Mouse (Mus musculus) thymus, adult 2 months (tissue): ENCODE measurements at regions not wholly inside any gene's neighbourhood (a gene's known extent, or its start where the extent isn't known, plus 50 kb on each side); places are given as distances from the start of the nearest gene placed in this dataset.

ENCODE experiments used
- DNase-seq: peaks from one replicate; pipeline ENCODE4 v3.0.0; 2021
- H3K27ac ChIP-seq: fragments of 200-500 bp; 2 replicates; pipeline ENCODE4 v1.5.1; 2012; ENCODE audit warnings: low read length, control low read depth; ENCODE audit not compliant: control insufficient read depth, insufficient read depth
- H3K27me3 ChIP-seq: fragments of 200-500 bp; 2 replicates; pipeline ENCODE4 v1.6.1; 2012; ENCODE audit warnings: mild to moderate bottlenecking, low read length, moderate library complexity, mixed read lengths; ENCODE audit not compliant: control insufficient read depth, insufficient read depth
- H3K36me3 ChIP-seq: fragments of 200-500 bp; 2 replicates; pipeline ENCODE4 v1.6.1; 2012; ENCODE audit warnings: mild to moderate bottlenecking, low read length, moderate library complexity; ENCODE audit not compliant: control insufficient read depth, insufficient read depth
- H3K4me1 ChIP-seq: fragments of 200-500 bp; replicated peaks from 2 replicates; pipeline ENCODE4 v1.6.1; 2012; ENCODE audit warnings: low read length; ENCODE audit not compliant: control insufficient read depth, insufficient read depth
- H3K4me3 ChIP-seq: fragments of 200-500 bp; 2 replicates; pipeline ENCODE4 v1.5.1; 2012; ENCODE audit warnings: mild to moderate bottlenecking, low read length, control low read depth, moderate library complexity; ENCODE audit not compliant: control insufficient read depth, insufficient read depth
- CTCF ChIP-seq: fragments of 200-500 bp; IDR thresholded peaks from 2 replicates; pipeline ENCODE4 v1.5.1; 2012; ENCODE audit warnings: mild to moderate bottlenecking, control low read depth, low read length, moderate library complexity, borderline replicate concordance; ENCODE audit not compliant: control insufficient read depth, poor library complexity, insufficient read depth; ENCODE audit errors: extremely low read depth
- POLR2A ChIP-seq: fragments of 200-500 bp; IDR thresholded peaks from 2 replicates; pipeline ENCODE4 v1.6.1; 2012; ENCODE audit warnings: mild to moderate bottlenecking, low read length, control low read depth, moderate library complexity; ENCODE audit not compliant: control insufficient read depth, poor library complexity, insufficient read depth; ENCODE audit errors: extremely low read depth
- WGBS: fragments of 180-500 bp; shearing (Covaris S2); methylation state at CpG from one replicate; pipeline ENCODE4 v1.1.7; 2018; 5-methylcytosine and 5-hydroxymethylcytosine counted together

GRCm38 (mm10) chr9:61159159-61159558 is 213.0 kb upstream of the Tle3 start:
- no peak for DNase-seq
- no peaks in the 10 kb centered on the region for H3K36me3 ChIP-seq
- no peaks in the 10 kb centered on the region for H3K27me3 ChIP-seq
- peaks cover 28% of the 10 kb centered on the region for H3K4me1 ChIP-seq
- no peak overlapping the region for H3K27ac ChIP-seq
- TF ChIP-seq CTCF (no peak), POLR2A (no peak)
- 86% methylated on average over 2 of the region's 2 CpGs for WGBS
- H3K4me3 ChIP-seq, result no peak overlapping the region

DNA sequence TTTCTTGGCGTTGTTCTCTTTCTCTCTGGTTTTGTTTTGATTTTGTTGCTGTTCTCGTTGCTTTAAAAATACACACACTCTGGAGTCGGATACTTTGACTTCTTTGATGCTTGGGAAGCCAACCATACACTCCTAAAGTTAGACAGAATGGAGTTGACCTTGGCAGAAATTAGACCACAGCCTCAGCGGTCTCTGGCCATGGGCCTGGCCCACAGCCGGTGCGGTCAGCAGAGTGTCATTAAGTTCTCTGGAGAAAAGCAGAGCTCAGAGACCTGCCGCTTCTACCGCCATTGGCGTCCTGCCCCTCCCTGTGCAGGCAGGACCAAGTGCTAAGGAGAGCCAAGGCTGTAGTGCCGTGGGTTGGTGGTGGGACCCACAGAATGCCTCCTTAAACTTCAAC is 212.6 kb upstream of the Tle3 start:
- Histone ChIP-seq H3K36me3 (no peaks in the 10 kb centered on the region), H3K4me1 (peaks cover 29% of the 10 kb centered on the region), H3K27me3 (no peaks in the 10 kb centered on the region), H3K4me3 (no peak overlapping the region), H3K27ac (no peak overlapping the region)
- no peak for DNase-seq
- 92% methylated on average over 10 of the region's 10 CpGs for WGBS
- no peak for TF ChIP-seq POLR2A
- TF ChIP-seq CTCF, result no peak

DNA sequence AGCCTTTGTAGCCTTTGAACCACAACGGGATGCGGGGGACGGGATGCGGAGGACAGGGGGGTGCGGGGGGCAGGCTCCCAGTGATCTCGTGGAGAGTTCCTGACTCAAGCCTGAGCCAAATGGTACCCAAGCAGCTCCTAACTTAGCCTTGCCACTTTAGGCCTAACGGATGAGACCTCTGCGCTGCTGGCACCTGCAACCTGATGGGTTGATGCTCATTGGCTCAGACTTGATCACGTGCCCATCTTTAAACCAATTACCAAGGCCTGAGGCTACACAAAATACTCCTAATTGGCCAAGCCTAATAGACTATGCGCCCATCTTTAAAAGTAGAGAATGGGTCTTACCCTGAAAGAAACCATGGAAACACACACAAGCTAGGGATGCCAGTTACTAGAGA is 209.3 kb upstream of the Tle3 start:
- Histone ChIP-seq H3K4me3 (no peak overlapping the region), H3K27ac (no peak overlapping the region), H3K4me1 (peaks cover 42% of the 10 kb centered on the region), H3K27me3 (no peaks in the 10 kb centered on the region), H3K36me3 (no peaks in the 10 kb centered on the region)
- no peak for DNase-seq
- no peak for TF ChIP-seq POLR2A
- TF ChIP-seq CTCF, result no peak
- WGBS, result 97% methylated on average over 10 of the region's 10 CpGs

DNA sequence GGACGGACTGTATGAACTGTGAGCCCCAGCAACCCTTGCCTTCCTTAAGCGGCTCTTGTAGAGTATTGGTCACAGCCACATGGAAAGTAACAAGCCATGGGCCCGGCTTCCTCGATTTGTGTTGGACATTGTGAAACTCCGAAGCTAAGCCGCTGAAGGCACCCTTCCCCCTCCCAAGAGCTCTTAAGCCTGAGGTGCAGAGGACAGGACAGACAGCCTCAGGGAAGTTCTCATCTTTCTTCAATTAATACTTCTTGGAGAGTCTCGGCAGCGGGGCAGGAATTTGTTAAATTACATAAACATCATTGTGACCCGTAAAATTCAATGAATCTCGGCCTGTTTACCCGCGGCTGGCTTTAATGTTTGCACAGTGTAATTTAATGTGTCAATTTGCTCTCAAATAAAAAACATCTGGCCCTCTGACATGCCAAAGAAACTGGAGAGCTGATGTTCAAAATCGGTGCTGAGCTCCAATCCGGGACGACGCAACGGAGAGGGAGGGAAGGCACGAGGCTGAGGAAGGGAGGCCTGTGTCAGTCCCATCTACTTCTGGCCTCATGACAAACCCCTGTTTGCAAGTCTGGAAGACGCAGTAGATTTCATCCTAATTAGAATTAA is 208.4 kb upstream of the Tle3 start:
- no peak for TF ChIP-seq POLR2A
- no peak for TF ChIP-seq CTCF
- Histone ChIP-seq H3K27ac (no peak overlapping the region), H3K4me3 (no peak overlapping the region), H3K36me3 (no peaks in the 10 kb centered on the region), H3K4me1 (peaks cover 40% of the 10 kb centered on the region), H3K27me3 (no peaks in the 10 kb centered on the region)
- DNase-seq, result no peak
- 88% methylated on average over 19 of the region's 19 CpGs for WGBS

DNA sequence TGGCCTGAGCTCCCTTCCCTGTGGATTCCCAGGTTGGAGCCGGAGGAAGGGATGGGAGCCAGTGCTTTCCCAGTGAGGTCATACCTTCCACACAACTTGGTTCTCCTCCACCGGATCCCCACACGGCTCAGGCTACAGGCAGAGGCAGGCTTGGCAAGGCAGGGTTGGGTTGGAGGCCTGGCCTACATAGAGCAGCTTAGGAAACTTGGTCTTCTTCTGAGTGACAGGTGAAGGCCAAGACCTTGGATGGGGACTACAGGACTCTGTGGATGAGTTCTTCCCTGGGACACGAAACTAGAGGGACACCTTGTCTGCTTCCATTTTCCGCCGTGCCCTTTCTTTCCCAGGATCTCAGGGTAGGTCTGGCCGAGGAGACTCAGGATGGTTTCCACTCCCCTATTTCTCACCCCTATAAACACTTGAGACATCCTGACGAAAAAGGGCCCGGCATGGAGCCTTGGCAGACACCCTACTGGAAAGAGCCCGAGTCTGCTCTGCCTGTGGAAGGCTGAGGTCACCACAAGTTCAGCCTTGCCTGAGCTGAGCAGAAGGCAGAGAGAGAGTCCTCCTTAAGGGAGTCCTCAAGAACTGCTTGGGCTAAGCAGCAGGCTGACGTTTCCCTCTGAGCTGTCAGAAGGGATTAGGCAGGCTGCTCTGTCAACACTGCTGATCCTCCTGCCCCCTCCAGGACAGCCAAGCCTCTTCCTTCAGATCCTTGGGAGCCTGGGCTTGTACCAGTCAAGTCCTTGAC is 207.5 kb upstream of the Tle3 start:
- DNase-seq, result no peak
- H3K4me3 ChIP-seq, result no peak overlapping the region
- no peaks in the 10 kb centered on the region for H3K27me3 ChIP-seq
- TF ChIP-seq POLR2A (no peak), CTCF (no peak)
- no peak overlapping the region for H3K27ac ChIP-seq
- no peaks in the 10 kb centered on the region for H3K36me3 ChIP-seq
- WGBS, result 87% methylated on average over 11 of the region's 11 CpGs
- H3K4me1 ChIP-seq, result peaks cover 43% of the 10 kb centered on the region

DNA sequence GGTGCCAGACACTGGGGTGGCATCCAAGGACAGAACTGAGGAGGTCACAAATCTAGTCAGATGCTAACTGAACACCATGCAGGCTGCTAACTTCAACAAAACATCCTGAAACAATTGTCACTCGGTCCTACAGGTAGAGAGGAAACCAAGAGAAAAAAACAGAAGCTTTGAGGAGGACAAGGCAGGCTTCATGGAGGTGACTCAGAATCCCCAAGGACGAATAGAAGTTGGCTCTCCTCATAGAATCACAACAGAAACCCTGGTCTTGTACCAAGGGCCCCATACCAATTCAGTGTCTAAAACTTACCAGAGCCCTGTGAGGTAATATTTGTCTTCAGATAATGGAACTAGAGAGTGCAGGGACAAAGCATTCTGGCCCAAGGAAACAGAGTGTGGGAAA is 206.1 kb upstream of the Tle3 start:
- no peak for DNase-seq

More for the DNA sequence above, 206.1 kb upstream of the Tle3 start:
- Histone ChIP-seq H3K36me3 (no peaks in the 10 kb centered on the region), H3K27ac (no peak overlapping the region), H3K4me1 (peaks cover 50% of the 10 kb centered on the region), H3K27me3 (no peaks in the 10 kb centered on the region), H3K4me3 (no peak overlapping the region)
- TF ChIP-seq CTCF (no peak), POLR2A (no peak)
- 68% methylated on average over 2 of the region's 2 CpGs for WGBS
